Mouse (Mus musculus): Measurements from ENCODE around the gene Vezt. TPM values are rescaled to one million over a fixed set of nuclear protein-coding genes. Genes with fewer than 3 reads are reported as not detected.

Gene Vezt
- polyA plus RNA-seq, 1 experiment from 2014 or later, result 12.9 TPM

GRCm38 (mm10) chr10:94011024-94011423 is 24.6 kb downstream of the Vezt start:
- H3K4me1 ChIP-seq (replicated peaks), result peaks cover 8% of the 10 kb centered on the region; the same call in 1 of the 2 replicates
- H3K4me2 ChIP-seq, result no peak overlapping the region
- no peak overlapping the region for H3K9ac ChIP-seq
- peaks cover 4% of the 10 kb centered on the region; the same call in 1 of the 2 replicates for H3K36me3 ChIP-seq (replicated peaks)
- no peaks in the 10 kb centered on the region for H3K27me3 ChIP-seq
- H3K4me3 ChIP-seq (replicated peaks), result no peak overlapping the region
- no peak overlapping the region; the same call in 1 of the 2 replicates for H3K27ac ChIP-seq (replicated peaks)
- H3K9me3 ChIP-seq (replicated peaks), result no peaks in the 10 kb centered on the region
- 57% methylated on average over 2 of the region's 2 CpGs for WGBS (ENCODE audit: insufficient replicate concordance)
- ATAC-seq (ENCODE audit: insufficient read depth), result no peak

DNA sequence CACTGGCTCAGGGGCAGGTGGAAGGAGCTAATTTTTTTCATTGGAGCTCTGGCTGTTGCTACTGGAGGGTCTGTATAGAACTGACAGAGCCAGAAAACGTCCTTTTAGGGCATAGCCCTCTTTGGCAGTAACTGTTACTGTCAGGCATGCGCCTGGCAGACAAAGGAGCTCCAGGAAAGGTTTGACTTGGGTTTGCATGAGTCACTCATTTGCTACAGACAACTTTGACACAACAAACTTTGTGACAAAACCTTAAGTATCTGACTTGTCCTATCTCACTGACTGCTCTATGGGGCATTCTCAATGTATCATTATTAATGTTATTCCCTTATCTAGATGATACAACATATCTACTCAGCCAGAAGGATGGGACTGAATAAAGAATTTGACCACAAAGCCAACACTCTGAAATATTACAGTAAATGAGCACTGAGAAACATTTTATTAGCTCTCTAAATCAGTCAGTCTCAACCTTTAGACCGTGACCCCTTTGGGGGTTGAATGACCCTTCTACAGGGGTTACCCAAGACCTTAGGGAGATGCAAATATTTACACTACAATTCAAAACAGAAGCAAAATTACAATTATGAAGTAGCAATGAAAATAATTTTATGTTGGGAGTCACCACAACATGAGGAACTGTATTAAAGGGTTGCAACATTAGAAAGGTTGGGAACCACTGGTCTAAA is 25.5 kb downstream of the Vezt start:
- Histone ChIP-seq H3K9ac (no peak overlapping the region), H3K4me1 (replicated peaks) (peaks cover 8% of the 10 kb centered on the region; the same call in 1 of the 2 replicates), H3K9me3 (replicated peaks) (no peaks in the 10 kb centered on the region), H3K4me3 (replicated peaks) (no peak overlapping the region), H3K36me3 (replicated peaks) (peaks cover 13% of the 10 kb centered on the region; the same call in 1 of the 2 replicates), H3K27me3 (no peaks in the 10 kb centered on the region), H3K27ac (replicated peaks) (peak overlapping the region; percentile 53; the same call in 1 of the 2 replicates), H3K4me2 (no peak overlapping the region)
- 56% methylated on average over 3 of the region's 3 CpGs for WGBS (ENCODE audit: insufficient replicate concordance)
- ATAC-seq (ENCODE audit: insufficient read depth), result no peak

DNA sequence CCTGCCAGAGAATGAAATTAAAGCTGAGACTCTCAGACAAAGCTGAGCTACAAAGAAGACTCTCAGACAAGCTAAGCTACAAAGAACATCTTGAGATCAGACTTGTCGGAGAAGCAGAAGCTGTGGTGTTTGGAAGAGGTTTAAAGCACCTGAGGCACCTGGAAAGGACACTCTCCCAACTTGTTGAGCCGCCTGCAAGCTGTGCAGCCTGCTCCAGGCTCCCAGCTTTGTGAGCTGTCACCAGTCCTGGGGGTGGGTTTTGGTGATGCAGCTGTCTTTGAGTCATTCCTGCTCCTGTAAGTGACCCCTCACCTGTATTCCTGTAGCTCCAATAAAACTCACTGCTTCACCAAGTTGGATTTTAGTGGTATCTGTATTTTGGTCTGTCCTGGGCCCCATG is 27.3 kb downstream of the Vezt start:
- Histone ChIP-seq H3K27ac (replicated peaks) (peak overlapping the region; percentile 16; the same call in 1 of the 2 replicates), H3K27me3 (no peaks in the 10 kb centered on the region), H3K9me3 (replicated peaks) (no peaks in the 10 kb centered on the region), H3K4me2 (no peak overlapping the region), H3K4me3 (replicated peaks) (no peak overlapping the region), H3K36me3 (replicated peaks) (peaks cover 25% of the 10 kb centered on the region; the same call in 1 of the 2 replicates), H3K9ac (no peak overlapping the region), H3K4me1 (replicated peaks) (peaks cover 8% of the 10 kb centered on the region; the same call in 1 of the 2 replicates)
- 74% methylated on average over 2 of the region's 2 CpGs for WGBS (ENCODE audit: insufficient replicate concordance)
- no peak for ATAC-seq (ENCODE audit: insufficient read depth)

DNA sequence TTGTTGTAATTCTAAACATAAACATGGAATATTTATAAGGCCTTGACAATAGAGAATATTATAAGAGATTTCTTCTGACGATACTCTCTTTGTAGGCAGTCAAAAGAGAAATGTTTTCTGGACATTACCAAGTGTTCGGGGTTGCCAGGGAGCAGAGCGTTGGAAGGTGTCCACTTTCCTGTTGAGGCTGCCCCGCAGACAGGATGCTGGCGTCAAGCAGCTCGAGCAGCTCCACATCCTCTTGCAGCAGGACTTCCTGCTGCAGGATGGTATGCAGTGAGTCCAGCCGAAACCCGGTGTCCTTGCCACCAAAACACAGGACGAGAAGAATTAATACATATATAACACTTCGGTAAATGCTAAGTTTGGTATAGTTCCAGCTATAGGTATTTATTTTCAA is 35.4 kb downstream of the Vezt start:
- no peaks in the 10 kb centered on the region for H3K27me3 ChIP-seq
- no peak overlapping the region for H3K4me2 ChIP-seq
- 55% methylated on average over 10 of the region's 10 CpGs for WGBS (ENCODE audit: insufficient replicate concordance)
- H3K4me1 ChIP-seq (replicated peaks), result no peaks in the 10 kb centered on the region
- no peak overlapping the region for H3K4me3 ChIP-seq (replicated peaks)
- H3K9ac ChIP-seq, result no peak overlapping the region
- no peaks in the 10 kb centered on the region for H3K9me3 ChIP-seq (replicated peaks)
- ATAC-seq (ENCODE audit: insufficient read depth), result no peak
- peaks cover 82% of the 10 kb centered on the region for H3K36me3 ChIP-seq (replicated peaks)
- H3K27ac ChIP-seq (replicated peaks), result no peak overlapping the region

GRCm38 (mm10) chr10:93999357-93999756 is 36.3 kb downstream of the Vezt start:
- no peak overlapping the region for H3K4me2 ChIP-seq
- H3K9ac ChIP-seq, result no peak overlapping the region
- no peaks in the 10 kb centered on the region for H3K4me1 ChIP-seq (replicated peaks)
- peaks cover 83% of the 10 kb centered on the region for H3K36me3 ChIP-seq (replicated peaks)
- no peak for ATAC-seq (ENCODE audit: insufficient read depth)
- no peaks in the 10 kb centered on the region for H3K27me3 ChIP-seq
- H3K4me3 ChIP-seq (replicated peaks), result no peak overlapping the region
- no peak overlapping the region for H3K27ac ChIP-seq (replicated peaks)
- 61% methylated on average over 1 of the region's 1 CpGs for WGBS (ENCODE audit: insufficient replicate concordance)
- no peaks in the 10 kb centered on the region for H3K9me3 ChIP-seq (replicated peaks)

GRCm38 (mm10) chr10:93995100-93995499 is 40.5 kb downstream of the Vezt start:
- Histone ChIP-seq H3K9me3 (replicated peaks) (no peaks in the 10 kb centered on the region), H3K4me2 (no peak overlapping the region), H3K9ac (no peak overlapping the region), H3K36me3 (replicated peaks) (peaks cover 72% of the 10 kb centered on the region), H3K27me3 (no peaks in the 10 kb centered on the region), H3K4me1 (replicated peaks) (no peaks in the 10 kb centered on the region), H3K27ac (replicated peaks) (no peak overlapping the region), H3K4me3 (replicated peaks) (no peak overlapping the region)
- WGBS (ENCODE audit: insufficient replicate concordance), result 89% methylated on average over 1 of the region's 1 CpGs
- no peak for ATAC-seq (ENCODE audit: insufficient read depth)

DNA sequence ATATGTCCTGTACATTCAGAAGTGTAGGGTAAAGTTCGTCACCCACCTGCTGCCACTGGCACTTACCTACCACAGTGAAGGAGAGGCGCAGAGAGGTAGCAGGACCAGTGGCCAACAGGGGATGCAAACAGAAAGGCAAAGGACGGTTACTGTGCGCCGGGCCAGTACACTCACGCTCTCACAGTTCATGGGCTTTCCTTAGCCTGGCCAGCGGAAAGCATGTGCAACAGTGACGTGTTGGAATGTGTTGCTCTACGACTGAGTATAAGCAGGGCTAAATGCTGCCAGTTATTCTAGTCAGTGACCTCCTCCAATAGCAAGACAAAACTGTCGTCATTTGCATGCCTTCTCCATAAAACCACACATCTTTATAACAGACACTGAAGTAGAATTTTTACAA is 41.5 kb downstream of the Vezt start:
- no peaks in the 10 kb centered on the region for H3K9me3 ChIP-seq (replicated peaks)
- no peak for ATAC-seq (ENCODE audit: insufficient read depth)
- H3K4me2 ChIP-seq, result no peak overlapping the region
- H3K4me3 ChIP-seq (replicated peaks), result no peak overlapping the region
- no peak overlapping the region for H3K27ac ChIP-seq (replicated peaks)
- no peaks in the 10 kb centered on the region for H3K27me3 ChIP-seq
- 88% methylated on average over 10 of the region's 10 CpGs for WGBS (ENCODE audit: insufficient replicate concordance)
- no peak overlapping the region for H3K9ac ChIP-seq
- H3K36me3 ChIP-seq (replicated peaks), result peaks cover 69% of the 10 kb centered on the region
- no peaks in the 10 kb centered on the region for H3K4me1 ChIP-seq (replicated peaks)

- no peak for ATAC-seq (ENCODE audit: insufficient read depth)
- Histone ChIP-seq H3K9ac (no peak overlapping the region), H3K27ac (replicated peaks) (no peak overlapping the region), H3K27me3 (no peaks in the 10 kb centered on the region), H3K4me3 (replicated peaks) (no peak overlapping the region), H3K4me2 (no peak overlapping the region), H3K4me1 (replicated peaks) (no peaks in the 10 kb centered on the region), H3K9me3 (replicated peaks) (no peaks in the 10 kb centered on the region), H3K36me3 (replicated peaks) (peaks cover 45% of the 10 kb centered on the region)
Measured at GRCm38 (mm10) chr10:93985357-93985756, 50.3 kb downstream of the Vezt start.

GRCm38 (mm10) chr10:93969306-93969705 is 66.3 kb downstream of the Vezt start:
- Histone ChIP-seq H3K9ac (no peak overlapping the region), H3K4me2 (no peak overlapping the region), H3K27ac (replicated peaks) (no peak overlapping the region), H3K4me3 (replicated peaks) (no peak overlapping the region), H3K27me3 (no peaks in the 10 kb centered on the region), H3K9me3 (replicated peaks) (no peaks in the 10 kb centered on the region), H3K36me3 (replicated peaks) (peaks cover 39% of the 10 kb centered on the region), H3K4me1 (replicated peaks) (no peaks in the 10 kb centered on the region)
- WGBS (ENCODE audit: insufficient replicate concordance), result 73% methylated on average over 10 of the region's 10 CpGs
- no peak for ATAC-seq (ENCODE audit: insufficient read depth)

DNA sequence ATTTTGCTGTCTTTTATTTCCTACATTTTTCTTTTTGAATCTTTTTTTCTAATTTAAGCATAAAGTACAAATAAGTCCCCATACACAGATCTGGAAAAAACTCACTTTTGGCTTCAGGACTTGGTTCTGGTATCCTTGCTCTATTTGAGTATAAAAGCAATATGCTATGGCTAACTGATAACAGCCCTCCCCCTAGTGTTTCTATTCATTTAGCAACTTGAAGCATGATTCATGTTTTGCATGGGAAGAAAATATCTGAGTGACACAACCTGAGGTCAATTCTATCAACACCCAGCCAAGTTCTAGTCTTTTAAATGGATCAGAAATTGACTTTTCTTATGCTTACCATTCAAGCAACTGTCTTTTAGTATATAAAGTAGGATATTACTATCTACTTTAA is 68.1 kb downstream of the Vezt start:
- Histone ChIP-seq H3K9ac (no peak overlapping the region), H3K36me3 (replicated peaks) (peaks cover 24% of the 10 kb centered on the region), H3K4me1 (replicated peaks) (no peaks in the 10 kb centered on the region), H3K4me2 (no peak overlapping the region), H3K4me3 (replicated peaks) (no peak overlapping the region), H3K9me3 (replicated peaks) (no peaks in the 10 kb centered on the region), H3K27ac (replicated peaks) (no peak overlapping the region), H3K27me3 (no peaks in the 10 kb centered on the region)
- ATAC-seq (ENCODE audit: insufficient read depth), result no peak

GRCm38 (mm10) chr10:93954023-93954422 is 81.6 kb downstream of the Vezt start:
- no peak overlapping the region for H3K27ac ChIP-seq (replicated peaks)
- H3K36me3 ChIP-seq (replicated peaks), result no peaks in the 10 kb centered on the region
- H3K27me3 ChIP-seq, result no peaks in the 10 kb centered on the region
- no peak overlapping the region for H3K4me3 ChIP-seq (replicated peaks)
- 68% methylated on average over 3 of the region's 3 CpGs for WGBS (ENCODE audit: insufficient replicate concordance)
- ATAC-seq (ENCODE audit: insufficient read depth), result no peak
- no peaks in the 10 kb centered on the region for H3K4me1 ChIP-seq (replicated peaks)
- H3K9ac ChIP-seq, result no peak overlapping the region
- H3K9me3 ChIP-seq (replicated peaks), result no peaks in the 10 kb centered on the region
- H3K4me2 ChIP-seq, result no peak overlapping the region

GRCm38 (mm10) chr10:93953504-93953903 is 82.1 kb downstream of the Vezt start:
- Histone ChIP-seq H3K27me3 (no peaks in the 10 kb centered on the region), H3K36me3 (replicated peaks) (no peaks in the 10 kb centered on the region), H3K4me2 (no peak overlapping the region), H3K4me3 (replicated peaks) (no peak overlapping the region), H3K27ac (replicated peaks) (no peak overlapping the region), H3K4me1 (replicated peaks) (no peaks in the 10 kb centered on the region), H3K9me3 (replicated peaks) (no peaks in the 10 kb centered on the region), H3K9ac (no peak overlapping the region)
- WGBS (ENCODE audit: insufficient replicate concordance), result 67% methylated on average over 7 of the region's 7 CpGs
- ATAC-seq (ENCODE audit: insufficient read depth), result no peak
